Mouse (Mus musculus) intestine, embryonic 15.5 days (tissue): ENCODE measurements at regions not wholly inside any gene's neighbourhood (a gene's known extent, or its start where the extent isn't known, plus 50 kb on each side); places are given as distances from the start of the nearest gene placed in this dataset.

Source experiments
- ATAC-seq: fragments of 200-750 bp; cut with Nextera tagmentation; 2 replicates; pipeline ENCODE4 v1.8.0; 2017; ENCODE audit warnings: moderate TSS enrichment, moderate library complexity
- H3K27ac ChIP-seq: fragments of 300-500 bp; sonication (generic); 2 replicates; pipeline ENCODE4 v1.5.1; 2015; ENCODE audit warnings: mild to moderate bottlenecking, inconsistent platforms
- H3K27me3 ChIP-seq: fragments of 300-500 bp; sonication (generic); replicated peaks from 2 replicates; pipeline ENCODE4 v1.6.1; 2015; ENCODE audit warnings: inconsistent platforms
- H3K36me3 ChIP-seq: fragments of 300-500 bp; sonication (generic); 2 replicates; pipeline ENCODE4 v1.6.1; 2015; ENCODE audit warnings: inconsistent platforms
- H3K4me1 ChIP-seq: fragments of 300-500 bp; sonication (generic); replicated peaks from 2 replicates; pipeline ENCODE4 v1.6.1; 2015; ENCODE audit warnings: inconsistent platforms
- H3K4me2 ChIP-seq: fragments of 300-500 bp; sonication (generic); replicated peaks from 2 replicates; pipeline ENCODE4 v1.6.1; 2015; ENCODE audit warnings: mild to moderate bottlenecking, inconsistent platforms
- H3K4me3 ChIP-seq: fragments of 300-500 bp; sonication (generic); replicated peaks from 2 replicates; pipeline ENCODE4 v1.5.1; 2015; ENCODE audit warnings: inconsistent platforms
- H3K9ac ChIP-seq: fragments of 300-500 bp; sonication (generic); 2 replicates; pipeline ENCODE4 v1.6.1; 2015; ENCODE audit warnings: inconsistent platforms
- H3K9me3 ChIP-seq: fragments of 300-500 bp; sonication (generic); 2 replicates; pipeline ENCODE4 v1.6.1; 2016; ENCODE audit warnings: inconsistent platforms
- WGBS: fragments of 180-500 bp; shearing (Covaris S2); methylation state at CpG from one replicate; pipeline ENCODE4 v1.1.7; 2015; 5-methylcytosine and 5-hydroxymethylcytosine counted together

DNA sequence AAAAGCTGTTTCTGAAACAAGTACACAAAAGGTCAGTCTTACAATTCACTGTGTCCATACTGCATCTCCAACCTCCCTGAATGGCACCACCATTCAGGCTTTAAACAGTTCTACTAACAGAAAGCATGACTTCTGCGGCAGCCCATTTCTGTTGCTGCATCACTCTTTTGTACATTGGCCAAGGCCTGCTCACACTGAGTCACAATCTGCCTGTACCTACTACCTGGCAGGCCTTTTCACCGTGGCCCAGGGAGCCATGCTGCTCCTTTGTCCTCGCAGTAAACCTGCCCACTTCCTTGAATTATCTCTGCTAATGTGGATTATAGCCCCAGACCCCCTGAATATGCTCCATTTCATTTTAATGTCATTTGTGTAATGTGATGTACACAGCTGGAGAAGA is 439.5 kb upstream of the Gm10306 start:
- no peak overlapping the region for H3K27ac ChIP-seq
- H3K4me3 ChIP-seq, result no peak overlapping the region
- no peaks in the 10 kb centered on the region for H3K9me3 ChIP-seq
- WGBS, result 82% methylated on average over 3 of the region's 3 CpGs
- H3K4me1 ChIP-seq, result no peaks in the 10 kb centered on the region
- no peak overlapping the region for H3K4me2 ChIP-seq
- no peak for ATAC-seq
- H3K36me3 ChIP-seq, result no peaks in the 10 kb centered on the region
- H3K27me3 ChIP-seq, result no peaks in the 10 kb centered on the region
- no peak overlapping the region for H3K9ac ChIP-seq

DNA sequence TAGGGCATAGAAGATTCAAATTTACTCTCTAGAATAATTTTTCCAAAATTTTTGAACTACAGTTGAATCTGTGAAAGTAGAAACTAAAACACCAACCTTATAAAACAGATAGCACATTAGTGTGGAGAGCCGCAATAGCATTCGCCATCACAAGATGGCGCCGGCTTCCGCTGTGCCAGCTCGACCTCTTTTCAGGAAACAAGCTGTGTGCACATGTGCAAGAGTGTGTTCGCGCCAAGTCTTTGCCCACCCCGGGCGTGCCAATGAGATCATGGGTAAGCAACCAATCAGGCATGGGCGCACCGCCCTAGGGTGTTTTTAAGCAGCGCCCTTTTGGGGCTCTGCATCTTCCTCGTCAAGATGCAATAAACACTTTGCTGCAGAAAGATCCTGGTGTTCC is 432.2 kb upstream of the Gm10306 start:
- H3K4me1 ChIP-seq, result no peaks in the 10 kb centered on the region

DNA sequence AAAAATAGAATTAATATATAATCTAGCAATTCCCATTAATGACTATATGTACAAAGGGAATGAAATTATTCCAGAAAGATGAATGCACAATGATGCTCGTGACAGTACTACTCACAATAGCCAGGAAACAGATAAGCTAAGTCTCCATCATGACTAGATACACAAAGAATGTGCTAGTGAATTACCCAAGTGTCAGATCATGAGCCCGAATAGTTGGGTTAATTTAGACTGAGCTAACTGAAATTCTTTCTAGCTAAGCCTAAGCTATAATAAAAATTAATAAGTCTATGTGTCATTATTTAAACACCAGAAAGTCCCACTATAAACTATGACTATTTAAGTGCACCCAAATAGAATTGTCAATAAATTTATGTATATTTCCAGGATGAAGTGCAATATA is 418.4 kb upstream of the Gm10306 start:
- Histone ChIP-seq H3K4me1 (no peaks in the 10 kb centered on the region), H3K27me3 (no peaks in the 10 kb centered on the region), H3K4me2 (no peak overlapping the region), H3K9ac (no peak overlapping the region), H3K9me3 (no peaks in the 10 kb centered on the region), H3K36me3 (no peaks in the 10 kb centered on the region), H3K27ac (no peak overlapping the region), H3K4me3 (no peak overlapping the region)
- 61% methylated on average over 2 of the region's 2 CpGs for WGBS
- no peak for ATAC-seq

More for the DNA sequence above, 432.2 kb upstream of the Gm10306 start:
- no peaks in the 10 kb centered on the region for H3K9me3 ChIP-seq
- H3K27ac ChIP-seq, result no peak overlapping the region
- H3K36me3 ChIP-seq, result no peaks in the 10 kb centered on the region
- H3K27me3 ChIP-seq, result no peaks in the 10 kb centered on the region
- H3K4me3 ChIP-seq, result no peak overlapping the region
- 78% methylated on average over 14 of the region's 14 CpGs for WGBS
- H3K4me2 ChIP-seq, result no peak overlapping the region
- ATAC-seq, result no peak
- H3K9ac ChIP-seq, result no peak overlapping the region

DNA sequence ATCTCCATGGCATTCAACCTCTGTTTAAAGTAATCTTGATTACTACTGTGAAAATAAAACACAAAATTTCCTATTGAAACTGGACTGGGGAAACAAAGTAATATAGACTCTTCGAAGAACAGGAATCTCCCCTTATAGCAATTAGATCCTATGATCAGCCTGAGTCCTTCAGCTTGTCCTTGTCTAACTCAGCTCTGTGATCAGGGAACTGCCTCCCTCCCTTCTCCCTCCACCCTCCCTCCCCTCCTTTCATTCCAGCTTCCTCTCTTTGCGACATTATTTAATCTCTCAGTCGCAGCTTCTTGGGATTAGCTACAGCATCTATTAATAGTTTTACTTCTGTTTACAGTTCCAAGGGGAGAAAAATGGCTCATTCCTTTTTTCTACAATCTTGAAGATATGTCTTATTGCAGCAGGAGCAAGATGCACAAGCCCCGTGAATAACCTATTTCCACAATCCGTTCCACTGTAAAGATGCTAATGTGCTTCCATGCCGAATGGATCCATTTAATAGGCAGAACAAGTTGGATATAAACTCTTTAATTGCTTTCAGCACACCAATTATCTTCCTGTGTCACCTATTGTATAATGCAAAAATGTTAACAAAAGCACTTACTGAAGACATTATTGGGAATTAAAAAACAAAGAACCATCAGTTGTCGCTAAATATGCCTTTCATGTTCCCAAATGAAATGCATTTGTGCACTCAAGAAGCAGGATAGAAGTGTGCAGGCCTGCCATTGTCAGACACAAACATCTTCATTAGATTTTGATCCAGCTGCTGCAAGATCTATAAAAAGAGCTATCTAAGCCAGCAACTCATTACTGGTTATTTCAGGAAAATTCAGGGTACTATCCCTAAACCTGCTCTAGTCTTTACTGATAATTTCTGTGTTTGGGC is 411.2 kb upstream of the Gm10306 start:
- Histone ChIP-seq H3K9ac (no peak overlapping the region), H3K36me3 (no peaks in the 10 kb centered on the region), H3K4me1 (no peaks in the 10 kb centered on the region), H3K27me3 (no peaks in the 10 kb centered on the region), H3K27ac (no peak overlapping the region), H3K4me2 (no peak overlapping the region), H3K9me3 (no peaks in the 10 kb centered on the region), H3K4me3 (no peak overlapping the region)
- WGBS, result 60% methylated on average over 7 of the region's 7 CpGs
- ATAC-seq, result no peak

DNA sequence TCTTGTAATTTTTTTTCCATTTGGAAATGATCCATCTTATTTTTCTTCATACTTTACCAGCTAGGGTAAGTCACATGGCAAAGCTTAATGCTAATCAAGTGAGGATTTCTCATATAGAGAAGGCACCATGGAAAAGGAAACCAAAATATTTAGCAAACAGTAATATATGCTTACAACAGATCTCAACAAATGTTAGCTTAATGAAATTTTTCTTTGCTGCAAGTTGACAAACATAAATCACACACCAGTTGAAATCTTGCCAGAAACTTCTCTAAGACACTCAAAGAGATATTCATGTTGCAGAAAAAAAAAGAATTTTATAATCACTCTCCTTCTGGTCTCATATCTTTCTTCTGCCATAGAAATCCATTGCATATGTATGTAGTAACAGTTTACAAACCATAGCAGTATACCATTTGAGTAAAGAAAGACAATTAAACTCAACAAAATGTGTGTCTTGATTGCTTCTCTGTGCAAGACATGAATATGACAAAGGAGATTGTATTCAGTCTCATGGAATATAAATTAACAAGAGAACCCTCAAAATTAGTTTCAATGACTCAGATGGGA is 408.3 kb upstream of the Gm10306 start:
- H3K27ac ChIP-seq, result no peak overlapping the region
- ATAC-seq, result no peak
- H3K36me3 ChIP-seq, result no peaks in the 10 kb centered on the region
- no peaks in the 10 kb centered on the region for H3K27me3 ChIP-seq
- H3K4me2 ChIP-seq, result no peak overlapping the region
- no peak overlapping the region for H3K9ac ChIP-seq
- no peaks in the 10 kb centered on the region for H3K4me1 ChIP-seq
- H3K4me3 ChIP-seq, result no peak overlapping the region
- no peaks in the 10 kb centered on the region for H3K9me3 ChIP-seq

DNA sequence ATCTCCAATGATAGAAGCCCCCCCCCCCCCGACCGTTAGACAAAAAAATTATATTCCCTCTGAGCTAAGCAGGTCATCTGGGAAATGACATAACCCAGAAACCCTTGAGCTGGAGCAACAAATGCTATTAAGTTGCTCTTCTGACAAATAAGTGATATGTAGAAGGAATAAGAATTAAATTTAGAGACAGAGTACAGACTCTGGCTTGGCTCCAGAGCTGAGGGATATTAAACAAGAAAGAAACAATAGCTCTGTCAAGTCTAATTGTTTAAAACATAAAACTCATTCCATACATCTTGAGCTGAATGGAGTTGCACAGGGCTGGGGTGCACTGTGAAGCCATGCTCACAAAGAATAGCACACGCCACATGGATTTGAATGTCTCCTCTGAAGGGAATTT is 407.3 kb upstream of the Gm10306 start:
- Histone ChIP-seq H3K9ac (no peak overlapping the region), H3K4me3 (no peak overlapping the region), H3K27ac (no peak overlapping the region), H3K4me1 (no peaks in the 10 kb centered on the region), H3K27me3 (no peaks in the 10 kb centered on the region), H3K4me2 (no peak overlapping the region), H3K36me3 (no peaks in the 10 kb centered on the region), H3K9me3 (no peaks in the 10 kb centered on the region)
- ATAC-seq, result peak; percentile 67; the same call in 1 of the 2 replicates
- 50% methylated on average over 3 of the region's 3 CpGs for WGBS

DNA sequence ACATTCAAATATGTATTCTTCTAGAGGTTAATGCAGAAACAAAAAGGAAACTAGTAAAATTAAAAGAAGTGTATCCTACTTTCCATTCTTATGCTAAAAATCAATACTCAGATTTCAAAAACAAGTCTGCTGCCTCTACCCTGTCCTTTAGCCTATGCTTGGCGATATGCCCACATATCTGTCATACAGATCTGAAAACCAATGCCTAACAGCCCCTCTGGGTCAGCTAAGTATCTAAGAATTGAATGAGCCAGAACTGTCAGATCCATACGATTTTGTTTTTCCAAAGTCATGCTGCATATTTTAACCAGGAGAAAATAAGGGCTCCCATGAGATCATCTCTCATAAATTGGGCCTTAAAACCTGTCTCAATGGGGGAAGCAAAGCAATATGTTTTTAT is 395.7 kb upstream of the Gm10306 start:
- Histone ChIP-seq H3K36me3 (no peaks in the 10 kb centered on the region), H3K27ac (no peak overlapping the region), H3K4me2 (no peak overlapping the region), H3K27me3 (no peaks in the 10 kb centered on the region), H3K4me1 (no peaks in the 10 kb centered on the region), H3K9me3 (no peaks in the 10 kb centered on the region), H3K9ac (no peak overlapping the region), H3K4me3 (no peak overlapping the region)
- WGBS, result 57% methylated on average over 2 of the region's 2 CpGs
- no peak for ATAC-seq

DNA sequence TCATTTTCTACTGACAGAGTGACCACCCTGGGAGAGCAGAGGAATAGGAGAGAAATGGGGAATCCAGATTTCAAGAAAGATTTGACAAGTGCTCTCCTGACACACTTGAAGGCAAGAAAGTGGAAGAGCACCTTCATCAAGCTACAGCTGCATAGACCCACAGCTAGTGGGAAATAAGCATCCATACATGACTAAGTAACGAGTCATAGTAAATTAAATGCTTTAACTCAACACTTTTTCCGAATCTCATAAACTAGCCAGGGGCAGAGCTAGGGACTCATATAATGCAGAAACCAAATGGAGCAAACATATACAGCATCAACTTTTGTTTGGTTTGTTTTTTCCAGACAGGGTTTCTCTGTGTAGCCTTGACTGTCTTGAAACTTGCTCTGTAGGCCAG is 383.2 kb upstream of the Gm10306 start:
- no peaks in the 10 kb centered on the region for H3K36me3 ChIP-seq
- no peaks in the 10 kb centered on the region for H3K4me1 ChIP-seq
- no peak overlapping the region for H3K27ac ChIP-seq
- no peaks in the 10 kb centered on the region for H3K9me3 ChIP-seq
- H3K27me3 ChIP-seq, result no peaks in the 10 kb centered on the region
- no peak overlapping the region for H3K9ac ChIP-seq
- 89% methylated on average over 2 of the region's 2 CpGs for WGBS
- H3K4me2 ChIP-seq, result no peak overlapping the region
- no peak overlapping the region for H3K4me3 ChIP-seq
- no peak for ATAC-seq

DNA sequence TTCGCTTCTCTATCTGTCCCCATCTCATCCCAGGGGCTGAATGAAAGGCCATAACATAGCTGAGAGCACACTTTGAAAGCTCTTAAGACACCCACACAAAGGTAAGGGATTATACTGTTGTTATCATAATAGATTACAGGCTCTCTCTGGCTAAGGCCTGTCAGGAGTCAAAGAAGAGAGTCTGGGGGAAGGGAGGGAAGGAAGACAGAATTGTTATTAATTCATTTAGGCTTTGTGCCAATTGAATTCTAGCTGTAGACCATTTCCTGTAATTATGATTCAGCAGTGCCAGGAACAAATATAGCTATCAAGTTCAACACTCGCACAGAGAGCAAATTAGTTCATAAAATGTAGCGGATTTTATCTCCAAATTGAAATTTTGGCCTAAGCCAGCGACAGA is 369.3 kb upstream of the Gm10306 start:
- Histone ChIP-seq H3K36me3 (no peaks in the 10 kb centered on the region), H3K9me3 (no peaks in the 10 kb centered on the region), H3K27me3 (no peaks in the 10 kb centered on the region), H3K9ac (no peak overlapping the region), H3K4me3 (no peak overlapping the region), H3K27ac (no peak overlapping the region), H3K4me2 (no peak overlapping the region), H3K4me1 (no peaks in the 10 kb centered on the region)
- ATAC-seq, result no peak
- 60% methylated on average over 4 of the region's 4 CpGs for WGBS

DNA sequence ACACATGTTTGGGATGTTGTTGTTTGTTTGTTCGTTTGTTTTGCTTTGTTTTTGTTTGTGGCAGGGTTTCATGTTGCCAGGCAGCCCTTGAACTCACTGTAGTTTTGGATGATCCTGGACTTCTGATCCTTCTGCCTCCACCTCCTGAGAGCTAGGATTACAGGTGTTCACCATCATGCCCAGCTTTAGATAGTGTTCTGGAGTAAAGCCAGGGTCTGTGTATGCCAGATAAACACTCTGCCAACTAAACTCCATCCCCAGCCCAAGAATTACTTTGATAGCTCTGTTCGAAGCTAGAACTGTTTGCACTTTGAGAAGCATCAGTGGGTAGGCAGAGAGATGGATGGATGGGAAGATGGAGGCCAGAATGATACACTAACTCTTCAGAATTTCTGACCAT is 368.0 kb upstream of the Gm10306 start:
- H3K27me3 ChIP-seq, result no peaks in the 10 kb centered on the region
- H3K36me3 ChIP-seq, result no peaks in the 10 kb centered on the region
- no peaks in the 10 kb centered on the region for H3K4me1 ChIP-seq
- ATAC-seq, result no peak
- H3K4me3 ChIP-seq, result no peak overlapping the region
- WGBS, result 55% methylated on average over 2 of the region's 2 CpGs
- H3K4me2 ChIP-seq, result no peak overlapping the region
- H3K27ac ChIP-seq, result no peak overlapping the region
- H3K9me3 ChIP-seq, result no peaks in the 10 kb centered on the region
- H3K9ac ChIP-seq, result no peak overlapping the region

DNA sequence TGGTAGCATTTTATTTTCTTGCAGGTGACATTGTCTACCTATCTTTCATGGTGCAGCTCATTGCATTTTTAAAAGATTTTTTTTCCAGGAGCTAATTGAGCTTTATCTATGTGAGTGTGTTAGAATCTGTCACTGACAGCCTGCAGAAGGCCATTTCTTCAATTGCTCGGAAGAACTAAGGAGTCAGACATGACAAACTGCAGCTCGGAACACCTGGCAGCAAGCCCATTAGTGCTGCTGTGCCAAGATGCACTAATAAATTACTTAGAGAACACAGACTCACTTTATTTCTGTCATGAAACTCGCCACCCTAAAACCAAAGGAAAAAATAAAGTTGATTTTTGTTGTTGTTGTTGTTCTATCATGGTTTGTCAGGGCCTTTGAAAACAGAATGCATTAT is 367.5 kb upstream of the Gm10306 start:
- H3K27me3 ChIP-seq, result no peaks in the 10 kb centered on the region
- no peak overlapping the region for H3K4me3 ChIP-seq
- 28% methylated on average over 3 of the region's 3 CpGs for WGBS
- no peaks in the 10 kb centered on the region for H3K4me1 ChIP-seq
- no peak overlapping the region for H3K27ac ChIP-seq
- H3K4me2 ChIP-seq, result no peak overlapping the region
- no peaks in the 10 kb centered on the region for H3K9me3 ChIP-seq
- ATAC-seq, result no peak
- no peak overlapping the region for H3K9ac ChIP-seq
- no peaks in the 10 kb centered on the region for H3K36me3 ChIP-seq

DNA sequence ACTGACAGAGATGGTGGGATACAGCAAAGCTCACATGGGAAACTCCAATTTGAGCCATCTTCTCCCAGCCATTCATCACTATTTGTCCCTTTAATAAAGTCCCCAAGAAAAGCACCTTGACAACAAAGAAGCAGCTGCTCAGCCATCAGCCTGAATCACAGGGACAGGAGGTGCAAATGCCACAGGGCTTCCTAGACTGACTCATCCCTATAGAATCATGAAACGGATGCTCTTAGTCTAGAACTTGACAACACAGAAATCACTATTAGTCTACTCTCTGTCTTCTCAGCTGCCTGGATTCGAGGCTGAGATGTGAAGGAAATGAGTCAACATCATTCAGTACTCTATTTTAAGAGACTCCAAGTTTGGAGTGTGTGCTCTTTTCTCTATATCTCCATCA is 365.4 kb upstream of the Gm10306 start:
- WGBS, result 74% methylated on average over 2 of the region's 2 CpGs
- H3K27ac ChIP-seq, result no peak overlapping the region
- H3K27me3 ChIP-seq, result no peaks in the 10 kb centered on the region
- H3K4me3 ChIP-seq, result no peak overlapping the region
- no peaks in the 10 kb centered on the region for H3K4me1 ChIP-seq
- no peak for ATAC-seq
- H3K36me3 ChIP-seq, result no peaks in the 10 kb centered on the region
- H3K9me3 ChIP-seq, result no peaks in the 10 kb centered on the region
- no peak overlapping the region for H3K9ac ChIP-seq
- no peak overlapping the region for H3K4me2 ChIP-seq

DNA sequence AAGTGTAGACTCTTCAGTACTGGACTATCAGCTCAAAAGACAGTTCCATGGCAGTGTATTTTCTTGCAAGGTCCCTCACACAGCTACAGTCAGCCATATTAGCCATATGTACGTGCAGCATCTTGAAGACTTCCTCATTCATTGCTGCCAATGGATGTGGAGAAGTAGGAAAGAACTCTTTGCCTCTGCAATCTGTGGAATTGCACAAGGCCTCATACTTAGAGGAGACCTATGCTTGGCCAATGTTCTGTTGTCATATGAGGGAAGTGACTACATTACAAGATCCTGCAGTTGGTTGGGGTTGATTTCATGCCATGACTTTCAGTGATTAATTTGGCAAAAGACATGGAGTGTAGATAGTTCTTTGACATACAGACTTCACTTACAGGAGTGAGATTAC is 340.1 kb upstream of the Gm10306 start:
- Histone ChIP-seq H3K9me3 (no peaks in the 10 kb centered on the region), H3K36me3 (no peaks in the 10 kb centered on the region), H3K27me3 (no peaks in the 10 kb centered on the region), H3K9ac (no peak overlapping the region), H3K4me2 (no peak overlapping the region), H3K4me1 (no peaks in the 10 kb centered on the region), H3K4me3 (no peak overlapping the region), H3K27ac (no peak overlapping the region)
- 78% methylated on average over 1 of the region's 1 CpGs for WGBS
- no peak for ATAC-seq
